ENCODE assay signal across 20 mouse cellular contexts in genomic region chr5:102434182-102434581, GRCm38 (mm10).
"Had no signal": no experiment of that assay in that cellular context is flagged by ENCODE, and none has a peak within 500 bp of the region (broad histone marks: within the 10 kb centered on the region; RNA-seq: fewer than 3 reads in every experiment).

No protein-coding gene starts in this region.

- H3K9ac ChIP-seq: limb, embryonic 12.5 days; limb, embryonic 15.5 days; liver, embryonic 14.5 days; liver, postnatal 0 days; lung, embryonic 14.5 days; midbrain, embryonic 12.5 days; midbrain, embryonic 15.5 days; neural tube, embryonic 12.5 days; neural tube, embryonic 15.5 days had no signal

- ATAC-seq: liver, postnatal 0 days; lung, postnatal 0 days; midbrain, embryonic 15.5 days had no signal

- DNase-seq: kidney, adult 8-10 months; kidney, postnatal 25 days; layer of hippocampus, adult 9-11 months; liver, postnatal 0 days; lung, embryonic 14.5 days; retina, postnatal 1 day; right cerebral cortex, postnatal 25 days; spleen, adult 18-20 months; thymus, postnatal 25 days had no signal

- H3K27ac ChIP-seq: layer of hippocampus, adult 2 months; limb, embryonic 12.5 days; limb, embryonic 15.5 days; liver, embryonic 14.5 days; macrophage; midbrain, embryonic 12.5 days; midbrain, embryonic 15.5 days; neural tube, embryonic 12.5 days; neural tube, embryonic 15.5 days had no signal

- H3K9me3 ChIP-seq: limb, embryonic 12.5 days; limb, embryonic 15.5 days; midbrain, embryonic 12.5 days; midbrain, embryonic 15.5 days; neural tube, embryonic 12.5 days; neural tube, embryonic 15.5 days had no signal

- H3K4me1 ChIP-seq: limb, embryonic 15.5 days; midbrain, embryonic 12.5 days; neural tube, embryonic 12.5 days; neural tube, embryonic 15.5 days had no signal

- H3K4me3 ChIP-seq: layer of hippocampus, adult 2 months; limb, embryonic 12.5 days; limb, embryonic 15.5 days; midbrain, embryonic 12.5 days; midbrain, embryonic 15.5 days; neural tube, embryonic 12.5 days; neural tube, embryonic 15.5 days had no signal

- H3K4me2 ChIP-seq: limb, embryonic 12.5 days; limb, embryonic 15.5 days; liver, embryonic 11.5 days; lung, embryonic 14.5 days; midbrain, embryonic 12.5 days; midbrain, embryonic 15.5 days; neural tube, embryonic 12.5 days; neural tube, embryonic 15.5 days had no signal

- H3K36me3 ChIP-seq: limb, embryonic 12.5 days; limb, embryonic 15.5 days; midbrain, embryonic 12.5 days; midbrain, embryonic 15.5 days; neural tube, embryonic 12.5 days; neural tube, embryonic 15.5 days had no signal

- H3K27me3 ChIP-seq: limb, embryonic 12.5 days; limb, embryonic 15.5 days; midbrain, embryonic 12.5 days; midbrain, embryonic 15.5 days; neural tube, embryonic 12.5 days; neural tube, embryonic 15.5 days had no signal
